Mouse (Mus musculus): Measurements from ENCODE around the gene Olfr212. TPM values are rescaled to one million over a fixed set of nuclear protein-coding genes. Genes with fewer than 3 reads are reported as not detected.

Gene Olfr212
- polyA plus RNA-seq (2017; shearing (Covaris generic)): not detected

DNA sequence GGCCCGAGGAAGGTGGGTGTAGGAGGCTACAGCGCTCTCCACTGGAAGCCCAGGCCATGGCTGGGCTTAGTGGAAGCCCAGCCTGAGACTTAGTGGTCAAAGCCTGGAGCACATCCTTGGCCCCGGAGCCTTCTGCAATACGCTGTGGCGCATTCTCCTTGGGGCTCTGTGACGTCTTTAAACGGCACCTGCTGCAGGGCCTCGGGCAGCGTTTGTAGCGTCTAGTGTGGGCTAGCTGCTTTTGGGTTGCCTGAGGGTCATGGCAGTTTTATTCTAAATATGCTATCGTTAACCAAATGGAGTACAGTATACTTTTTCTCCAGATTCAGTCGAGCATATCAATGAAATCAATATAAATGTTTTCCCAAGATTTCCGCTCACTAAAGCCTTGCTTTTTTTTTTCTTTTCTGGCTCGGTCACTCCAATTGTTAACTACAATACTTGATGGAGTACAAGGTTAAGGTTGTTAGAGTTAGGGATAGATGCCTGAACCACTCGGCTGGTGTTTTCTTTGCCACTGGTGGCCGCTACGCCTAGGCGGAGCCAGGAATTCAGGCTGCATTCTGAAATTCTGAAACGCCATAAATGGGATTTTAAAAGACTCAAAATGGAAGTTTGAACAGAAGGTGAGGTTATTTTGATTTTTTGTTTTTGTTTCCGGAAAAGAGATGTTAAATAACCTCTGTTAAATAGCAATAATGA lies at the start of gene Olfr212:
TSS of gene Olfr212 (plus strand) at position 215 of the 702 bp plus-strand sequence.

DNA sequence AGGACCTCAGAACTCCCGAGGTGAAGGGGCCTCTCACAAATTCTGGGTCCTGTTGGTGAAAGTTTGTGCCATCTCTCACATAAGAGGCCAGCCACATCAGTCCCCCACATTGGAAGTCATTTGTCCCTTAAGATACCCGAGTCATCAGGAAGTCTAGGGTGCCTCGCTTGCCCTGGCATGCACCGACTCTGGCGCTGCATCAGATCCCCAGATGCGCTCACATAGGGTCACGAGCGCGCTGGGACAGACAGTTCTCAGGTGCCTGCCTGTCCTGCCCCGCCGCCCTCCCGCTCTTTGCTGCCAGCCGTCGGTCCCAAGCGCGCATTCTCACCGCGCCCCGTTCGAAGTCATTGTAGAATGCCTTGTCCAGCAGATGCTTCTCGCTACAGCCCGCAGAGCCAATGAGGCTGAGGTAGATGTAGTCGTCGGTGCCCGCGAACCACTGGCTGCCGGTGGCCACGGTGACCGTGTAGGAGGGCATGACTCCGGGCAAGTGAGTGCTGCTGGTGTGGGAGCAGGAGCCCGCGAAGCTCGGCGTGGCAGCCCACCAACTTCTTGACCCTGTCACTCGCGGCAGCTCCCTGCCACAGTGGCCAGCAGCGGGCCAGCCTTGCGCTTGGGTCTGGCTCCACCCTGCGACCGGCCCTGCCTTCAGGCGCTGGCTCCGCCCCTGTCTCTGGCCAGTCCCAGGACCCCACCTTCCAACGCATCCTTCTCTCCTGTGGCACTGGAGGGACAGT lies 45.6 kb upstream of the Olfr212 start, which contains the start of gene Alox5:
TSS of gene Alox5 (minus strand) at position 635 of the 740 bp plus-strand sequence.

DNA sequence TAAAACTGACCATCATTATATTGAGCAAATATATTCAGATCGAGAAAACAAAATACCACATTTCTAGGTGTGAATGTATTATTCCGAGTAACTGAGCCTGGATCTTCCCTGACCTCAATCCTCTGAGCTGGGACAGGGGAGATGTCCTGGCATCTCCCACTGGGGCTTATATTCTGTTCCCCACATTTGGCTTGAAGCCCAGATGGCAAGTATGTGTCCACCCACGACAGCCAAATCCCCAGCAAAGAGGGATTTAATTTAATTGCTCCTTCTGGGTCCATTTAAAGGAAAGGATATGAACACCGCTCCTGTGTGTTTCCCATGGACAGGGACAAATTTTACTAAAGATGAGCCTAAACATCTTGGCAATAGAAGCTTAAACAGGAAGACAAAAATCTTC lies 17.5 kb upstream of the Olfr212 start, which contains the start of gene Olfr211:
TSS of gene Olfr211 (plus strand) at position 301 of the 400 bp plus-strand sequence.

GRCm38 (mm10) chr6:116538156-116538555 lies 31.8 kb downstream of the Olfr212 start, which contains the start of gene Olfr213:
Gene Olfr213 (plus strand): TSS chr6:116538456.

DNA sequence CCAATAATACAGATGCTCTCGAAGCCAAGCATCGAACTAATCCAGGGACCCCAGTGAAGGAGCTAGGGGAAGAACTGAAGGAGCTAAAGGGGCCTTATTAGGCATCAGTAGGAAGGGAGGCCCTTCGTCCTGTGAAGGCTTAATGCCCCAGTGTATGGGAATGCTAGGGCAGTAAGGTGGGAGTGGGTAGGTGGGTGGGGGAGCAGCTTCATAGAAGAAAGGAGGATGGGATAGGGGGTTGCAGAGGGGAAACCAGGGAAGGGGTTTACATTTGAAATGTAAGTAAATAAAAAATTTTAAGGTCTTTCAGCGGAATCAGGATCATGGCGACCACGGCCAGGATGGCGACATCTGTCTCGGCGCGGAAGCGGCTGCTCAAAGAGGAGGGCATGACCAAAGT lies 44.5 kb downstream of the Olfr212 start, which contains the start of gene Gm5580:
TSS of gene Gm5580 (plus strand) at position 301 of the 400 bp plus-strand sequence.

DNA sequence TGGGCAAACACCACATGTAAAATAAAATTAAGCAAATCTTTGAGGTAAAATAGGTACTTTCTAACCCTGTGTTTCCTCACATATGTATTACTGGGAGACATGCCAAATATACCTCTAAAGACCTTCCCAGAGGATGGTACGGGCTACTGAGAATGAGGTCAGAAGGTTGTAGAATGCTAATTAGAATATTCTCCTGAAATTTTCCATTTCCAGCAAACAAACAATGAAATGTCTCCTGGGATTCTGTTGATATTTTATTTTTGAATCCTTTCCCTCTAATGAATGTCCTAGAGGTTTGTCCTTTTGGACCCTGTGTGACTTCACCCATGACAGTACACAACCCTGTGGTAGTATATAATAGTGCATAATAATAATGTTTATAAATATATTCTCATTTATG lies 47.6 kb downstream of the Olfr212 start, which contains the start of gene Olfr214:
TSS of gene Olfr214 (plus strand) at position 301 of the 400 bp plus-strand sequence.

Other genes starting within 250 kb of the Olfr212 start
- 5.6 TPM for gene Zfand4, start 242.3 kb upstream of the Olfr212 start, polyA plus RNA-seq (2017; shearing (Covaris generic))
- gene March8, start 168.5 kb upstream of the Olfr212 start, polyA plus RNA-seq (2017; shearing (Covaris generic)): 1.6 TPM
- 0.11 TPM for gene Alox5, start 45.3 kb upstream of the Olfr212 start, polyA plus RNA-seq (2017; shearing (Covaris generic))
- not detected for gene Olfr211, start 17.4 kb upstream of the Olfr212 start, polyA plus RNA-seq (2017; shearing (Covaris generic))
- 0.10 TPM for gene Olfr213, start 31.9 kb downstream of the Olfr212 start, polyA plus RNA-seq (2017; shearing (Covaris generic))
- not detected for gene Gm5580, start 44.6 kb downstream of the Olfr212 start, polyA plus RNA-seq (2017; shearing (Covaris generic))
- not detected for gene Olfr214, start 47.7 kb downstream of the Olfr212 start, polyA plus RNA-seq (2017; shearing (Covaris generic))
- 0.33 TPM for gene Olfr215, start 77.7 kb downstream of the Olfr212 start, polyA plus RNA-seq (2017; shearing (Covaris generic))
- 3.0 TPM for gene Zfp422, start 122.5 kb downstream of the Olfr212 start, polyA plus RNA-seq (2017; shearing (Covaris generic))
- not detected for gene Depp1, start 144.1 kb downstream of the Olfr212 start, polyA plus RNA-seq (2017; shearing (Covaris generic))
- 0.61 TPM for gene Rassf4, start 167.4 kb downstream of the Olfr212 start, polyA plus RNA-seq (2017; shearing (Covaris generic))
- 0.17 TPM for gene Tmem72, start 210.4 kb downstream of the Olfr212 start, polyA plus RNA-seq (2017; shearing (Covaris generic))